Mouse (Mus musculus) embryonic facial prominence, embryonic 11.5 days (tissue): Measurements from ENCODE around the gene Ftl1. TPM values are rescaled to one million over a fixed set of nuclear protein-coding genes. Genes with fewer than 3 reads are reported as not detected.
"Not testable (repeated sequence)": the region's sequence is repeated elsewhere in the genome, so short reads cannot be mapped to it uniquely, and the experiment has no call there.

Source experiments
- ATAC-seq: fragments of 200-750 bp; cut with Nextera tagmentation; replicated peaks from 2 replicates; pipeline ENCODE4 v1.8.0; 2017; ENCODE audit warnings: low read depth; ENCODE audit not compliant: insufficient number of reproducible peaks, low FRiP score, low TSS enrichment
- DNase-seq: peaks from one replicate; pipeline ENCODE4 v3.0.0-alpha.2; 2015; ENCODE audit warnings: low spot score
- H3K27ac ChIP-seq: fragments of 300-500 bp; sonication (generic); replicated peaks from 2 replicates; pipeline ENCODE4 v1.5.1; 2014; ENCODE audit warnings: mild to moderate bottlenecking, low read depth, low read length, control low read depth
- H3K27me3 ChIP-seq: fragments of 300-500 bp; sonication (generic); 2 replicates; pipeline ENCODE4 v1.6.1; 2014; ENCODE audit warnings: mild to moderate bottlenecking, low read length, moderate library complexity, mixed read lengths; ENCODE audit not compliant: control insufficient read depth, insufficient read depth
- H3K36me3 ChIP-seq: fragments of 300-500 bp; sonication (generic); replicated peaks from 2 replicates; pipeline ENCODE4 v1.6.1; 2014; ENCODE audit warnings: low read depth, mild to moderate bottlenecking, low read length, moderate library complexity, mixed read lengths; ENCODE audit not compliant: control insufficient read depth, insufficient read depth
- H3K4me1 ChIP-seq: fragments of 300-500 bp; sonication (generic); 2 replicates; pipeline ENCODE4 v1.6.1; 2014; ENCODE audit warnings: low read length, mixed read lengths; ENCODE audit not compliant: control insufficient read depth, insufficient read depth
- H3K4me2 ChIP-seq: fragments of 300-500 bp; sonication (generic); 2 replicates; pipeline ENCODE4 v1.6.1; 2014; ENCODE audit warnings: low read depth, mild to moderate bottlenecking, control low read depth, low read length, moderate library complexity
- H3K4me3 ChIP-seq: fragments of 300-500 bp; sonication (generic); 2 replicates; pipeline ENCODE4 v1.5.1; 2014; ENCODE audit warnings: low read depth, low read length, control low read depth
- H3K9ac ChIP-seq: fragments of 300-500 bp; sonication (generic); replicated peaks from 2 replicates; pipeline ENCODE4 v1.6.1; 2014; ENCODE audit warnings: mild to moderate bottlenecking, control low read depth, low read length
- H3K9me3 ChIP-seq: fragments of 300-500 bp; sonication (generic); replicated peaks from 2 replicates; pipeline ENCODE4 v1.6.1; 2016; ENCODE audit warnings: mild to moderate bottlenecking, low read length, inconsistent platforms, mixed read lengths; ENCODE audit not compliant: control insufficient read depth
- WGBS: fragments of 180-500 bp; shearing (Covaris S2); extraction: QIAGEN DNeasy Blood & Tissue Kit; methylation state at CpG from one replicate; pipeline ENCODE4 v1.1.7; 2014; 5-methylcytosine and 5-hydroxymethylcytosine counted together
- polyA plus RNA-seq: library from polyadenylated mRNA; unstranded; fragments of >200 nt; fragmentation: Nextera tagmentation; extraction: Ambion mirVana; gene quantifications from 2 replicates; pipeline ENCODE4 v1.2.1, GENCODE M21; 2014

Ftl1 gene
- polyA plus RNA-seq, 1 experiment from 2014 or later, result 4,830 TPM

DNA sequence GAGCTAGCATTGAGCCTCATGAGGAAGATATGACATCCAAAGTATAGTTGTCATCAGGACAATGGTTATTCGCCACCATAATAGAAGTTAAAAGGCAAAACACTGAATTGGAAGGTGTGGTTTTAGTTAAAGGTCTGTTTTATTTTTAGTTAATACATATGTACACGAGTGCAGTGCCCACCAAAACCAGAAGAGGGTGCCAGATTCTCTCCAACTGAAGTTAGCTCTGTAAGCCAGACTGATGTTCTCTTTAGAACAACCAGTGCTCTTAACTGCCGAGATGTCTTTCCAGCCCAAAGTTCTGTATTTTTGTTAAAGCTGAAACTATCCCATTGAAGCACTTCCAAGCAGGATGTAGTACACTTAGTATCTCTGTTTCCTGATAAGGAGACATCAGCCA, 11.2 kb upstream of the Ftl1 start:
- Histone ChIP-seq H3K4me3 (no peak overlapping the region), H3K27me3 (no peaks in the 10 kb centered on the region), H3K9ac (peak overlapping the region; percentile 11; the same call in 1 of the 2 replicates), H3K4me2 (no peak overlapping the region), H3K4me1 (peaks cover 2% of the 10 kb centered on the region), H3K9me3 (no peaks in the 10 kb centered on the region), H3K36me3 (no peaks in the 10 kb centered on the region), H3K27ac (0 out of 2 replicates have a peak overlapping the region, but pooled peaks have one; percentile 9)
- WGBS, result 7% methylated on average over 3 of the region's 3 CpGs
- DNase-seq (peak; percentile 90), ATAC-seq (no peak)

DNA sequence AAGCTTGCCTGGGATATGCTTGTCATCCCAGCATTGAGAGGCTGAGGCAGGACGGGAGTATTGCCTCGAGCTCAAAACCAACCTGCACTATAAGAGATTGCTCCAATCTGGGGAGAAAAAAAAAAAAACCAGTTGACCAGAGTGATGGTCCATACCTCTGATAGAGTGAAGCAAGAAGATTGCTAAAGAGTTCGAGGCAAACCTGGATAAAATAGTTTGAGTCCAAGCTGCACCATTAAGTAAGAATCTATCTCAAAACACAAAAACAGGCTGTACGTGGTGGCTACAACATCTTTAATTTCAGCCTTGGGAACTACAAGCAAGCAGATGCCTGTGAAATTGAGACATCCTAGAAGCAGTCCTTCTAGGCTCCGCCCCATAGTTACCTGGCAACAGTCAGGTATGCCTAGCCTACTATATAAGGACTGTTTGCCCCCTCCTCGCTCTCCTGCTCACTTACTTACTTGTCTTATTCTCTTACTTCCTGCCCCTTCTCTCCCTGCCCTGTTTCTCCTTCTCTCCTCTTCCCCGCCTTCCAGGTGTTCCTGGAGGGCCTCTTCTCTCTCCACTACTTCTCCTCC, 7.5 kb upstream of the Ftl1 start:
- DNase-seq (no peak), ATAC-seq (peak; percentile 2; the same call in 1 of the 2 replicates)
- no peak overlapping the region for H3K27ac ChIP-seq
- H3K4me1 ChIP-seq, result peaks cover 4% of the 10 kb centered on the region
- H3K4me3 ChIP-seq, result peak overlapping the region; percentile 86
- H3K27me3 ChIP-seq, result no peaks in the 10 kb centered on the region
- H3K4me2 ChIP-seq, result peak overlapping the region; percentile 56
- peaks cover 4% of the 10 kb centered on the region for H3K36me3 ChIP-seq
- H3K9ac ChIP-seq, result peak overlapping the region; percentile 51; the same call in 1 of the 2 replicates
- 35% methylated on average over 7 of the region's 7 CpGs for WGBS
- no peaks in the 10 kb centered on the region for H3K9me3 ChIP-seq

DNA sequence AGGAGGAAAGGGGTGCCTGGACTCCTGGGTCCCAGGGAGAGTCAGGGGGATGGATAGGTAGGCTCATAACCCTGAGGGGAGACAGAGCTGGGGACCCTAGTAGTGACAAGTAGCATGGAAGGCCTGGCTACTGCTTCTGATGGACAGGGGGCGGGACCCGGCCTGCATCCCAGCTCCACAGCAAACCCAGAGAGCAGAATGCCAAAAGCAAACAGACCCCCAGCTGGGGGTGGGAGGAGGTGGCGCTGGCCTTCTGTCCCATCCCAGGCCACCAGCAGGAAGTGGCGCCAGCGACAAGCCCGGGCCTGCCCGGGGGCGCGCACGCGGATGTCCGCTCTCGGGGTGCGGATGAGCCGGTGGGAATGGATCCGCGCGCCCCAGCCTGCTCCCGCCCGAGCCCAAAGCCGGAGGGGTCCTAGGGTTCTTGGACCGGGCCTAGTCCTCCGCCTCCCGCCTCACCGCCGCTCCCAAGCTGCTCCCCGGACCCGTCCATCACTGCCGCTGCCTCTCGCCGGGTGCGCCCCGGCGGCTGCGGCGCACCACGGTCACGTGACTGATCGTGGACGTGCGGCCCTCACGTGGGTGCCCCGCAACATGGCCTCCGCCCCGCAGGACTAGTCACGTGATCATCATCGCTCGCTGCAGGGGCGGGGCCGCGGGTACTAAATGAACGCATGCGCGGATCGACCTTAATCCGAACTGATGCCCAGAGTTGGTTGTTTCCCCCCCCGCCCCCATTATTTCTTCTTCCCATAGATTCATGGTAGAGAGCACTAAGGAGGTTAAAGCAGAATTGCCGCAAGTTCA, 6.8 kb upstream of the Ftl1 start, which contains the start of gene Bax:
Gene Bax, minus strand, starts transcription at position 616 of the 807 bp plus-strand sequence.
- H3K36me3 ChIP-seq, result peaks cover 4% of the 10 kb centered on the region
- DNase-seq, result peak; percentile 99
- H3K4me3 ChIP-seq, result peak within 1 kb of the TSS; percentile 86
- H3K9ac ChIP-seq, result peak within 1 kb of the TSS; percentile 84
- peak; percentile 66 for ATAC-seq
- under 1% methylated on average over 55 of the region's 58 CpGs for WGBS
- peaks cover 4% of the 10 kb centered on the region for H3K4me1 ChIP-seq
- no peak within 1 kb of the TSS; the same call in 1 of the 2 replicates for H3K27ac ChIP-seq
- no peaks in the 10 kb centered on the region for H3K27me3 ChIP-seq
- H3K9me3 ChIP-seq, result no peaks in the 10 kb centered on the region
- H3K4me2 ChIP-seq, result peak within 1 kb of the TSS; percentile 90

DNA sequence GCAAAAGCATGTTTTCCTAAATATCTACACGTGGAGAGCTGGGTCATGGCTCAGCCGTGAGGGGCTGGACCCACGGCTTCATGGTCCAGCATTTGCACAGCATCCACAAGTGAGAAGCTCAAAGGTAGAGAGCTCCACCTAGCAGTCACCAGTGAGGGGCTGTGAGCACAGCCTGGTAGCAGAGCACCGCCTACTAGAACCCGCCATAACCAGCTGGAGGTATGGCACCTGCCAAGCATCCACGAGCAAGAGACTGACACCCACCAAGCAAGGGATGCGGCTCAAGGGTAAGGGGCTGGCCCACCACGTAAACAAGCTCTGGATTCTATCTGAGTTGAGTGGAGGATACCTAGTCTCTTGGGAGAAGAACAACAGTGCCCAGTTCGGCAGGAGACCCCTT, 5.9 kb upstream of the Ftl1 start:
- H3K27me3 ChIP-seq, result no peaks in the 10 kb centered on the region
- peak overlapping the region; percentile 84; the same call in 1 of the 2 replicates for H3K9ac ChIP-seq
- H3K4me2 ChIP-seq, result peak overlapping the region; percentile 90
- 79% methylated on average over 9 of the region's 9 CpGs for WGBS
- H3K27ac ChIP-seq, result no peak overlapping the region
- peaks cover 4% of the 10 kb centered on the region for H3K36me3 ChIP-seq
- H3K9me3 ChIP-seq, result no peaks in the 10 kb centered on the region
- peak overlapping the region; percentile 86 for H3K4me3 ChIP-seq
- DNase-seq (no peak), ATAC-seq (no peak)
- peaks cover 4% of the 10 kb centered on the region for H3K4me1 ChIP-seq

DNA sequence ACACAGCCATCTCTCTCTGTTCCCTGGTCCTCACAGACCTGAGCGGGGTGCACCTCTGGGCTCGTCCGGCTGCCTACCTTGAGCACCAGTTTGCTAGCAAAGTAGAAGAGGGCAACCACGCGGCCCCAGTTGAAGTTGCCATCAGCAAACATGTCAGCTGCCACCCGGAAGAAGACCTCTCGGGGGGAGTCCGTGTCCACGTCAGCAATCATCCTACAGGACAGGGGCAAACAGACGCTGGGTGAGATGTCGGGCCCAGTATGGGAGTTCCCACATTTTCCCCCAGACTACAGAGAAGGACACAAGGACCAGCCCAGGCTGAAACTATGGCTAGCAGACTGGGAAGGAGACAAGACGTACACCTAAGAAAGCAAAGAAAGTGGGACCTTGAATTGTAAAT, 5.4 kb upstream of the Ftl1 start:
- no peaks in the 10 kb centered on the region for H3K27me3 ChIP-seq
- 93% methylated on average over 12 of the region's 12 CpGs for whole genome bisulfite sequencing
- no peak overlapping the region for H3K4me3 ChIP-seq
- DNase-seq, result no peak
- H3K9ac ChIP-seq, result 0 out of 2 replicates have a peak overlapping the region, but pooled peaks have one; percentile 84
- peaks cover 4% of the 10 kb centered on the region for H3K4me1 ChIP-seq
- no peak overlapping the region for H3K4me2 ChIP-seq
- no peak overlapping the region for H3K27ac ChIP-seq
- no peak for ATAC-seq
- H3K9me3 ChIP-seq, result no peaks in the 10 kb centered on the region
- peaks cover 4% of the 10 kb centered on the region for H3K36me3 ChIP-seq

DNA sequence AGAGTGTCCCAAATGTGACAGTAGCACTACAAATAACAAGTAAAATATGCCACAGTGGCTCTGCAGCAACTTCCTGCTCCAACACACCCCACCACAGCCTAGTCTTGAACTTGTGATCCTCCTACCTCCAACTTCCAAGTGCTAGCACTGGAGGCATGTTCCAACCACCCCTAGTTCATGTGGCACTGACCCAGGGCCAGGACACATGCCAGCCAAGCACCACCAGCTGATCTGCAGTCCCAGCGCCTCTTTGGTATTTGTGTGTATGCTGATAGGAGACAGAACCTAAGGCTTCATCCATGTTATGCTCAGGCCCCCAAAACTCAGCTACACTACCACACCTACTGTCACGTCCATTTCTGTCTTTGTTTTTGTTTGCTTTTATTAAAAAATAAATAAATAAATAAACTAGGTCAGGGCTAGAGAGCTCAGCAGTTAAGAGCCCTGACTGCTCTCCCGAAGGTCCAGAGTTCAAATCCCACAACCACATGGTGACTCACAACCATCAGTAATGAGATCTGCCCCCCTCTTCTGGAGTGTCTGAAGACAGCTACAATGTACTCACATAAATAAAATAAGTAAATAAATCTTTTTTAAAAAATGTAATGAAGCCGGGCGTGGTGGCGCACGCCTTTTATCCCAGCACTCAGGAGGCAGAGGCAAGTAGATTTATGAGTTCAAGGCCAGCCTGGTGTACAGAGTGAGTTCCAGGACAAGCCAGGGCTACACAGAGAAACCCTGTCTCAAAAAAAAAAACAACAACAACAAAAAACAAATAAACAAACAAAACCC, 4.5 kb upstream of the Ftl1 start:
- ATAC-seq (no peak), DNase-seq (no peak)
- 93% methylated on average over 7 of the region's 7 CpGs for WGBS
- H3K4me3 ChIP-seq, result no peak overlapping the region
- peaks cover 4% of the 10 kb centered on the region for H3K4me1 ChIP-seq
- H3K27me3 ChIP-seq, result no peaks in the 10 kb centered on the region
- H3K27ac ChIP-seq, result no peak overlapping the region
- no peaks in the 10 kb centered on the region for H3K9me3 ChIP-seq
- peaks cover 4% of the 10 kb centered on the region for H3K36me3 ChIP-seq
- H3K9ac ChIP-seq, result no peak overlapping the region
- no peak overlapping the region for H3K4me2 ChIP-seq

DNA sequence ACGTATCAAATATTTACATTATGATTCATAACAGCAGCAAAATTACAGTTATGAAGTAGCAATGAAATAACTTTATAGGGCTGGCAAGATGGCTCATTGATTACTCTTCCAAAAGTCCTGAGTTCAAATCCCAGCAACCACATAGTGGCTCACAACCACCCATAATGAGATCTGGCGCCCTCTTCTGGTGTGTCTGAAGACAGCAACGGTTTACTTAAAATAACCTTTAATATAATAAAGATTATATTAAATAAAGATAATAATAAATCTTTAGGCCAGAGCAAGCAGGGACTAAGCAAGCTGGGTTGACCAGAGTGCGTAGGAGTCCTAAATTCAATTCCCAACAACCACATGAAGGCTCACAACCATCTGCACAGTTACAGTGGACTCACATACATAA, 3.2 kb upstream of the Ftl1 start:
- not testable (repeated sequence) for H3K27me3 ChIP-seq, H3K36me3 ChIP-seq, H3K27ac ChIP-seq, H3K4me3 ChIP-seq, H3K4me1 ChIP-seq, H3K9ac ChIP-seq, H3K9me3 ChIP-seq, H3K4me2 ChIP-seq, ATAC-seq, DNase-seq
- 80% methylated on average over 4 of the region's 4 CpGs for WGBS
